Mouse (Mus musculus) ES-E14 (cell line): Measurements from ENCODE around the gene Anapc11.
A peak's percentile ranks its signal among the peaks of the same experiment; 100 is the strongest.

ENCODE experiments used
- HCFC1 ChIP-seq: IDR thresholded peaks from 2 replicates; pipeline ENCODE4 v1.6.1; 2012; ENCODE audit warnings: low read length, inconsistent platforms, borderline replicate concordance; ENCODE audit not compliant: insufficient read depth
- MAFK ChIP-seq: IDR thresholded peaks from 2 replicates; pipeline ENCODE4 v1.6.1; 2014; ENCODE audit warnings: mild to moderate bottlenecking, low read depth, low read length, inconsistent platforms; ENCODE audit not compliant: insufficient read depth
- ZC3H11A ChIP-seq: IDR thresholded peaks from 2 replicates; pipeline ENCODE4 v1.6.1; 2012; ENCODE audit warnings: low read depth, mild to moderate bottlenecking, inconsistent platforms, low read length, borderline replicate concordance

DNA sequence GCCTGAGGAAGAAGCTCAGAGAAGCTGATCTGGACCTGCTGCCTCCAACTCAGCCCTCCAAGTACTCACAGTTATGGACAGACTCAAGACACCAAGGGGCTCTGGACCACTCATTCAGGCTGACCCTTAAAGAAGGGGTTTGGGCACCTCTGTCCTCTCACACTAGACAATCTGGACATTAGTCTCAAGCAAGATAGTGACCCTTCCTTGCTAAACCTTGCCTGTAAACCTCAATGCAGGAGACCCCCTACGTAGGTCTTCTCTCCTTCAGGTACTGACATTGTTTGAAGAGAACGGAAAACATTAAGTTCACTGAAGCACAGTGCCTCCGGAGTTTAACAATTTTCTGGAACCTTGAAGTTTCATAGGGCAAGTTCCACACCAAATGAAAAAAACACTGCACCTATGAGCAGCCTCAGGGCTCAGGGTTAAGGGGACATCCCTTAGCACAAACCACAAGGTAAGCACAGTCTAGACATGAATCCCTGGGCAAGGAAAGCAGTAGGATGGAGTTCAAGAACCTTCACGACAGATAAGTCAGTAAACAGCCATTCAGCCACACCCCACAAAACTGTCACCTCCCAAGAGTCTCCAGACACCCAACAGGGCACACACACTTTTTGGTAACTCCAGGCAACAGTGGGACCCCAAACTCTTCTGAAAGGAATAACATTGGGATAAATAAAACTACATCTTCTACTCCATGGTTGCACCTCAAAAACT lies 33.7 kb downstream of the Anapc11 start:
- 0 out of 2 replicates have a peak, but pooled peaks have one; percentile 5 for TF ChIP-seq MAFK
- TF ChIP-seq HCFC1: no peak
- no peak for TF ChIP-seq ZC3H11A
